Mouse (Mus musculus): ENCODE data around the gene Polr2f. TPM values are rescaled to one million over a fixed set of nuclear protein-coding genes. Genes with fewer than 3 reads are reported as not detected.

The Polr2f gene
- polyA plus RNA-seq, 1 experiment from 2014 or later, result 353 TPM

GRCm38 (mm10) chr15:79103264-79103663 lies 37.5 kb upstream of the Polr2f start:
- Histone ChIP-seq H3K9ac (no peak overlapping the region), H3K4me3 (no peak overlapping the region), H3K4me2 (no peak overlapping the region), H3K9me3 (replicated peaks) (no peaks in the 10 kb centered on the region), H3K4me1 (peaks cover 2% of the 10 kb centered on the region), H3K27ac (no peak overlapping the region), H3K27me3 (peaks cover 2% of the 10 kb centered on the region; the same call in 1 of the 2 replicates), H3K36me3 (ENCODE audit: poor library complexity, severe bottlenecking) (no peaks in the 10 kb centered on the region)
- WGBS, result 65% methylated on average over 10 of the region's 10 CpGs
- no peak for ATAC-seq

GRCm38 (mm10) chr15:79105804-79106203 lies 35.0 kb upstream of the Polr2f start:
- Histone ChIP-seq H3K9me3 (replicated peaks) (no peaks in the 10 kb centered on the region), H3K4me1 (peaks cover 24% of the 10 kb centered on the region), H3K27me3 (peaks cover 2% of the 10 kb centered on the region; the same call in 1 of the 2 replicates), H3K27ac (no peak overlapping the region), H3K9ac (no peak overlapping the region), H3K4me3 (no peak overlapping the region), H3K4me2 (no peak overlapping the region), H3K36me3 (ENCODE audit: poor library complexity, severe bottlenecking) (no peaks in the 10 kb centered on the region)
- ATAC-seq, result no peak
- WGBS, result 51% methylated on average over 2 of the region's 2 CpGs

DNA sequence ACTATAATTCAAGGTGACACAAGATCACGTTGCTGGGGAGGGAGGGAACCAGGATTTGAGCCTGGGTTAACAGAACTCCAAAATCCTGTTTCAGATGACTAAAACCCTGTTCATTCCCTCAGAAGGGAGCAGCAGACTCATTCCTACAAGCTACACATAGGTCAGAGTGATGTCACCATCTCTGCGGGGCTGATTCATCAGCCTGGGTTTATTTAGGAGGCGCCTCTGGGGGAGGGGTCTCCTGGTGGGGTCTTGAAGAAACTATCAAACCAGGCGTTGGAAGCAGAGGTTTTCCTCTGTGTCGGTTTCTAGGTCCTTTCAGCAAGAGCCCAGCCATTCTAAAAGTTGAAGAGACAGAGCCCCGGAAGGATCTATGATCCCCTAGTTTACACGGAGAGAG lies 32.8 kb upstream of the Polr2f start:
- no peak overlapping the region for H3K27ac ChIP-seq

GRCm38 (mm10) chr15:79108421-79109320 lies 32.1 kb upstream of the Polr2f start, which contains the start of gene Micall1:
TSS of gene Micall1 (plus strand) at chr15:79108898.
- no peaks in the 10 kb centered on the region for H3K9me3 ChIP-seq (replicated peaks)
- WGBS, result under 1% methylated on average over 66 of the region's 85 CpGs
- H3K27ac ChIP-seq, result peak within 1 kb of the TSS; percentile 51
- H3K9ac ChIP-seq, result peak within 1 kb of the TSS; percentile 89
- H3K4me3 ChIP-seq, result peak within 1 kb of the TSS; percentile 90
- peaks cover 2% of the 10 kb centered on the region; the same call in 1 of the 2 replicates for H3K27me3 ChIP-seq
- no peaks in the 10 kb centered on the region for H3K36me3 ChIP-seq (ENCODE audit: poor library complexity, severe bottlenecking)
- ATAC-seq, result peak; percentile 79
- H3K4me2 ChIP-seq, result peak within 1 kb of the TSS; percentile 96
- peaks cover 34% of the 10 kb centered on the region for H3K4me1 ChIP-seq

More for the DNA sequence above, 32.8 kb upstream of the Polr2f start:
- Histone ChIP-seq H3K9ac (no peak overlapping the region), H3K4me3 (no peak overlapping the region), H3K4me1 (peaks cover 34% of the 10 kb centered on the region), H3K4me2 (peak overlapping the region; percentile 96), H3K27me3 (peaks cover 2% of the 10 kb centered on the region; the same call in 1 of the 2 replicates), H3K36me3 (ENCODE audit: poor library complexity, severe bottlenecking) (no peaks in the 10 kb centered on the region), H3K9me3 (replicated peaks) (no peaks in the 10 kb centered on the region)
- WGBS, result 30% methylated on average over 7 of the region's 7 CpGs
- ATAC-seq, result no peak

- Histone ChIP-seq H3K4me2 (peak overlapping the region; percentile 96), H3K9ac (peak overlapping the region; percentile 89), H3K27me3 (peaks cover 2% of the 10 kb centered on the region; the same call in 1 of the 2 replicates), H3K9me3 (replicated peaks) (no peaks in the 10 kb centered on the region), H3K4me1 (peaks cover 34% of the 10 kb centered on the region), H3K4me3 (peak overlapping the region; percentile 90), H3K36me3 (ENCODE audit: poor library complexity, severe bottlenecking) (no peaks in the 10 kb centered on the region), H3K27ac (peak overlapping the region; percentile 51)
- WGBS, result under 1% methylated on average over 41 of the region's 46 CpGs
- ATAC-seq, result peak; percentile 71
Observed at GRCm38 (mm10) chr15:79109321-79109934, 31.4 kb upstream of the Polr2f start.

DNA sequence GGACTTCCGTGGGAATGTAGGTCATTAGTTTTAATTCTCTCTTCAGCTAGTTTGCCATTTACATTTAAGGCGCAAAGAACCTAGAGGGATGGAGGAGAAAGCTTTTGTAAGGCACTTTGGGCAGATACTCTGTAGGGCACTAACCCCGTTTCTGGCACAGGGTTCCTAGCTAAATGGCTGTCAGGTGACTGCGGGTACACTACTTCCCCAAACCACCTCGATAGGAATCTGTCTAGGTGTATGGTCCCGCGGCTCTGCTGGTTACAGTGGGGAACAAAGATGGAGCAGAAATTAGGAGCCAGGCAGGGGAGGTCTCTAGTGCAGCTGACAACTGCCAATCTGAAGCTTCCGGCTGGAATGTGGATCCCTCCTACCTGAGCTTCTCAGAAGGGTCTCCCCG lies 30.8 kb upstream of the Polr2f start:
- WGBS, result 22% methylated on average over 9 of the region's 9 CpGs

GRCm38 (mm10) chr15:79110528-79110927 lies 30.3 kb upstream of the Polr2f start:
- Histone ChIP-seq H3K27ac (no peak overlapping the region), H3K4me1 (peaks cover 34% of the 10 kb centered on the region), H3K9me3 (replicated peaks) (no peaks in the 10 kb centered on the region), H3K4me2 (peak overlapping the region; percentile 96), H3K27me3 (peaks cover 2% of the 10 kb centered on the region; the same call in 1 of the 2 replicates), H3K9ac (peak overlapping the region; percentile 89), H3K36me3 (ENCODE audit: poor library complexity, severe bottlenecking) (peaks cover 6% of the 10 kb centered on the region; the same call in 1 of the 2 replicates), H3K4me3 (peak overlapping the region; percentile 90)
- 66% methylated on average over 2 of the region's 2 CpGs for WGBS
- no peak for ATAC-seq

More for the DNA sequence above, 30.8 kb upstream of the Polr2f start:
- Histone ChIP-seq H3K27ac (no peak overlapping the region), H3K9me3 (replicated peaks) (no peaks in the 10 kb centered on the region), H3K4me1 (peaks cover 34% of the 10 kb centered on the region), H3K36me3 (ENCODE audit: poor library complexity, severe bottlenecking) (peaks cover 1% of the 10 kb centered on the region; the same call in 1 of the 2 replicates), H3K4me3 (peak overlapping the region; percentile 90), H3K9ac (peak overlapping the region; percentile 89), H3K27me3 (peaks cover 2% of the 10 kb centered on the region; the same call in 1 of the 2 replicates), H3K4me2 (peak overlapping the region; percentile 96)
- no peak for ATAC-seq

DNA sequence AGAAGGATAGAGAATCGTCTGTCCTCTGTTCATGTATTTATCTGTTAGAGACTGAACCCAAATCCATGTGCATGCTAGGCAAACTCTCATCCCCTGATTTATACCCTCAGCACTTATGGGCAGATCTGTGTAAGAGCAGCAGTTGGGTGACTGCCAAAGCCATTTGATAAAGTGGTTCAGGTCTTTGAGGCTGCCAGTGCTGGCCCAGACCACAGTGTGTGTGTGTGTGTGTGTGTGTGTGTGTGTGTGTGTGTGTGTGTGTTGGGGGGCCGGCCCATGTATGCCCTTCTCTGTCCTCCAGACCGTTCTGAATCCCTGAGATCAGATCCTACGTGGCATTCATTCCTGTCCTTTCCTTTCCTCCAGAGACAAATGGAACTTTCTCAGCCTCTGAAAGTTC lies 29.0 kb upstream of the Polr2f start:
- Histone ChIP-seq H3K27me3 (no peaks in the 10 kb centered on the region; the same call in 1 of the 2 replicates), H3K4me1 (peaks cover 34% of the 10 kb centered on the region), H3K4me2 (no peak overlapping the region), H3K9me3 (replicated peaks) (no peaks in the 10 kb centered on the region), H3K36me3 (ENCODE audit: poor library complexity, severe bottlenecking) (peaks cover 9% of the 10 kb centered on the region; the same call in 1 of the 2 replicates), H3K27ac (no peak overlapping the region), H3K4me3 (no peak overlapping the region), H3K9ac (no peak overlapping the region)
- WGBS, result 70% methylated on average over 4 of the region's 4 CpGs
- ATAC-seq, result no peak

DNA sequence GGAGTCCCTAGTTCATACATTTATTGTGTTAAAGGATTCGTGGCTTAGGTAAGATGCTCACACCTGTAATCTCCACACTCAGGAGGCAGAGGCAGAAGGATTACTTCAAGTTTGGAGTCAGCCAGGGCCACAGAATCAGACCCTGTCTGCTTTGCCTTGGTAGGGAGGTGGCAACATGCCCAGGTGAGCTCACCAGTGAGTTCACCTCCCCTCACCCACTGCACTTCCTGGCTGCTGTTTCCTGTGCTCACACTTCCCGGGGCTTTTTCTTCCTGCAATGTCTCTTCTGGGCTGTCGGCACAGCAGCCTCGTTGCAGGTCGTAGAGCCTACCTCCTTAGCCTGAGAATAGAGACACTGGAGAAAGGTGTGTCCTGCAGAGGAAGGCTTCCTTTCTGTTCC lies 25.5 kb upstream of the Polr2f start:
- Histone ChIP-seq H3K36me3 (ENCODE audit: poor library complexity, severe bottlenecking) (peaks cover 29% of the 10 kb centered on the region; the same call in 1 of the 2 replicates), H3K27ac (no peak overlapping the region), H3K9me3 (replicated peaks) (no peaks in the 10 kb centered on the region), H3K4me2 (no peak overlapping the region), H3K9ac (no peak overlapping the region), H3K4me1 (peaks cover 15% of the 10 kb centered on the region), H3K27me3 (no peaks in the 10 kb centered on the region), H3K4me3 (no peak overlapping the region)
- WGBS, result 74% methylated on average over 5 of the region's 5 CpGs
- ATAC-seq, result no peak

DNA sequence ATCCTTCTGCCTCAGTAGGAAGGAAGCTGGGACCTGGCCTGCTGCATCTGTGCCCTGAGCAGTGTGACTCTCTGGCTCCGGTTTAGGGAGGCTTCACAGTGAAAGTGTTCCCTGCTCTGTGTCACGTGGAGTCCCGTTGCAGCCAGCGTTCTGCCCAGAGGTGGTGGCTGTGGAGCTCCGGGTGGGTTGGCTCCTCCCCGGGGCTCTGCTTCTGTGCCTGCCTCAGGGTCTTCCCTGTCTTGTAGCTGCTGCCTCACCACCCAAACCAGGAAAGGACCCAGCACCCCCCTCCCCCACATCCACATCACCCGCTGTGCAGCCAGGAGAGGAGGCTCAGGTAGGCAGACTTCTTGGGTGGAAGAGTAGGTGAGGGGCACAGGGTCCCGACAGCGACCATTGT lies 21.3 kb upstream of the Polr2f start:
- 88% methylated on average over 9 of the region's 9 CpGs for WGBS
- Histone ChIP-seq H3K4me1 (no peaks in the 10 kb centered on the region), H3K4me2 (no peak overlapping the region), H3K4me3 (no peak overlapping the region), H3K9me3 (replicated peaks) (no peaks in the 10 kb centered on the region), H3K27ac (no peak overlapping the region), H3K36me3 (ENCODE audit: poor library complexity, severe bottlenecking) (peaks cover 50% of the 10 kb centered on the region), H3K9ac (no peak overlapping the region), H3K27me3 (no peaks in the 10 kb centered on the region)
- ATAC-seq, result no peak

DNA sequence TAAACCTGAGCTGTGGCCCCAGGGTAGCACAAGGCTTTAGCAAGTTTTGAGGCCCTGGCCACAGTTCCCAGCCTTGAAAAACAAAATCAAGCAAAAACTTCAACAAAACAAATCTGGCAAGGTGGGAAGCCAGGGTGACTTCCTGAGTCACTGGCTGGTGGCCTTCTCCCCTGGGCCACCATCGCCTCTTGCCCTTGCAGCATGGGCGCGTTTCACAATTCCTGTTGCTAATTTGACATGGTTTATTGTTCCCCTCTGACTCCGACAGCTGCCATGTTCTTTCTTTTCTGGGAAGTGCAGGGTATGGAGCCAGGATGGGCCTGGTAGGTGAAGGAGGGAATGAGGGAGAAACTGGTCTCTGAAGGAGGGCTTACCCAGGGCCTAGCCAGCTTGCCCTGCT lies 18.7 kb upstream of the Polr2f start:
- Histone ChIP-seq H3K27me3 (no peaks in the 10 kb centered on the region), H3K36me3 (ENCODE audit: poor library complexity, severe bottlenecking) (peaks cover 64% of the 10 kb centered on the region), H3K27ac (no peak overlapping the region), H3K4me2 (no peak overlapping the region), H3K4me1 (no peaks in the 10 kb centered on the region), H3K9ac (no peak overlapping the region), H3K4me3 (no peak overlapping the region), H3K9me3 (replicated peaks) (no peaks in the 10 kb centered on the region)
- 84% methylated on average over 4 of the region's 4 CpGs for WGBS
- no peak for ATAC-seq

GRCm38 (mm10) chr15:79122546-79122945 lies 18.3 kb upstream of the Polr2f start:
- no peak for ATAC-seq
- Histone ChIP-seq H3K27ac (no peak overlapping the region), H3K27me3 (no peaks in the 10 kb centered on the region), H3K4me3 (no peak overlapping the region), H3K4me1 (no peaks in the 10 kb centered on the region), H3K36me3 (ENCODE audit: poor library complexity, severe bottlenecking) (peaks cover 65% of the 10 kb centered on the region), H3K9me3 (replicated peaks) (no peaks in the 10 kb centered on the region), H3K9ac (no peak overlapping the region), H3K4me2 (no peak overlapping the region)
- WGBS, result 78% methylated on average over 13 of the region's 13 CpGs
